Mouse (Mus musculus) cortical plate, adult 2 months (tissue): ENCODE measurements around the gene Rell1.

Experiments
- CTCF ChIP-seq: fragments of 200-500 bp; IDR thresholded peaks from 2 replicates; pipeline ENCODE4 v1.5.1; 2011; ENCODE audit warnings: mild to moderate bottlenecking, control low read depth, low read length; ENCODE audit not compliant: insufficient read depth; ENCODE audit errors: extremely low read depth
- POLR2A ChIP-seq: fragments of 200-500 bp; IDR thresholded peaks from 2 replicates; pipeline ENCODE4 v1.6.1; 2011; ENCODE audit warnings: mild to moderate bottlenecking, low read length, control low read depth; ENCODE audit not compliant: insufficient read depth; ENCODE audit errors: extremely low read depth

DNA sequence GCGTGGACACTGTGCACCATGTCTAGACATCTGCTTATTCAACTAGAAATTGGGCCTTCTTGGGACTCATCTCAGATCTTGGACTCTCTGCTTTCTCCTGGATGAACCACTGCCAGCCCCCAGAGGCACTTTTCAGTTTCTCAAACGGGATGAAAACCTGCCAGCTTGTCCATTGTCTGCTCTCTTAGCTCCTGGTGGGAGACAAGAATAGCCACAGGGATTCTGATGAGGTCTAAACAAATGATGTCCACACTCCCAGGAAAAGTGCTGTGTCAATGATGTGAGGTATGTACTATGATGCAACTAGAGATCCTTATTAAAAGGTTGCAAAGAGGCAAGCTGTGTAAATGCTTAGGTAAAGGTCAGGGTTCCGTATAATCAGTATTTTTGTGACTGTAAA lies 25.2 kb upstream of the Rell1 start:
- TF ChIP-seq CTCF (no peak), POLR2A (no peak)
